ENCODE assay signal across 8 mouse cellular contexts in genomic region chr9:32696259-32696658, GRCm38 (mm10).
DNase-seq lines count a peak whose midpoint lies in the region; ATAC-seq and TF ChIP-seq lines count a peak whose summit lies in the region.

No protein-coding gene starts in this region.

- H3K27ac ChIP-seq in embryonic facial prominence, embryonic 13.5 days = peak overlapping the region; percentile 88
- H3K27ac ChIP-seq in intestine, postnatal 0 days (ENCODE audit: low read depth, low read length) = peak overlapping the region; percentile 88
- H3K27ac ChIP-seq in neural tube, embryonic 14.5 days (ENCODE audit: low read depth, low read length) = 0 out of 2 replicates have a peak overlapping the region, but pooled peaks have one; percentile 39

- H3K27me3 ChIP-seq in embryonic facial prominence, embryonic 13.5 days = peaks cover 7% of the 10 kb centered on the region
- H3K27me3 ChIP-seq in intestine, postnatal 0 days (replicated peaks; ENCODE audit: control insufficient read depth, insufficient read depth, low read length) = no peaks in the 10 kb centered on the region
- H3K27me3 ChIP-seq in neural tube, embryonic 14.5 days (ENCODE audit: control insufficient read depth, insufficient read depth, low read length) = peaks cover 36% of the 10 kb centered on the region

- 2% methylated on average over 13 of the region's 13 CpGs for WGBS in lung, adult 2 months
- 0% methylated on average over 13 of the region's 13 CpGs for WGBS in embryonic facial prominence, embryonic 13.5 days
- WGBS in intestine, postnatal 0 days = 2% methylated on average over 13 of the region's 13 CpGs
- 0% methylated on average over 13 of the region's 13 CpGs for WGBS in neural tube, embryonic 14.5 days

- peak; percentile 11; the same call in 1 of the 2 replicates for ATAC-seq in embryonic facial prominence, embryonic 13.5 days (ENCODE audit: insufficient number of reproducible peaks, insufficient read depth, low FRiP score, low TSS enrichment, low read depth)
- ATAC-seq in intestine, postnatal 0 days = peak; percentile 25
- peak; percentile 45 for ATAC-seq in neural tube, embryonic 14.5 days (ENCODE audit: low read depth)

- peak overlapping the region; percentile 90 for H3K4me3 ChIP-seq in lung, adult 2 months (replicated peaks; ENCODE audit: extremely low read depth, low read depth, low read length)
- H3K4me3 ChIP-seq in embryonic facial prominence, embryonic 13.5 days = peak overlapping the region; percentile 67
- H3K4me3 ChIP-seq in intestine, postnatal 0 days (ENCODE audit: low read depth, low read length) = peak overlapping the region; percentile 69
- H3K4me3 ChIP-seq in neural tube, embryonic 14.5 days (ENCODE audit: low read depth, low read length) = peak overlapping the region; percentile 62

- no peaks in the 10 kb centered on the region for H3K9me3 ChIP-seq in embryonic facial prominence, embryonic 13.5 days
- no peaks in the 10 kb centered on the region for H3K9me3 ChIP-seq in intestine, postnatal 0 days (ENCODE audit: control insufficient read depth)
- H3K9me3 ChIP-seq in neural tube, embryonic 14.5 days (ENCODE audit: control insufficient read depth, low read length) = no peaks in the 10 kb centered on the region

- no peak for TF ChIP-seq CTCF in lung, adult 2 months (IDR thresholded peaks at IDR 0.05; ENCODE audit: insufficient read depth, low read length)
- no peak for TF ChIP-seq CTCF in intestine, postnatal 0 days (IDR thresholded peaks at IDR 0.05; ENCODE audit: low read depth)

- TF ChIP-seq POLR2A in lung, adult 2 months (IDR thresholded peaks at IDR 0.05; ENCODE audit: borderline replicate concordance, extremely low read depth, low read depth, low read length) = no peak

- no peak for DNase-seq in lung, adult 2 months
- DNase-seq in lung, postnatal 36 days = no peak
- no peak for DNase-seq in right cerebral cortex, postnatal 14 days
- no peak for DNase-seq in adipocyte (ENCODE audit: low spot score)
- DNase-seq in adrenal gland, postnatal 10 days = no peak

- peak overlapping the region; percentile 87 for H3K4me2 ChIP-seq in embryonic facial prominence, embryonic 13.5 days
- H3K4me2 ChIP-seq in intestine, postnatal 0 days (replicated peaks; ENCODE audit: low read depth) = peak overlapping the region; percentile 91
- H3K4me2 ChIP-seq in neural tube, embryonic 14.5 days (ENCODE audit: low read depth, low read length) = peak overlapping the region; percentile 90

- peaks cover 11% of the 10 kb centered on the region for H3K4me1 ChIP-seq in lung, adult 2 months (ENCODE audit: control insufficient read depth, insufficient read depth, low read length)
- peaks cover 45% of the 10 kb centered on the region for H3K4me1 ChIP-seq in embryonic facial prominence, embryonic 13.5 days
- no peaks in the 10 kb centered on the region for H3K4me1 ChIP-seq in intestine, postnatal 0 days (replicated peaks; ENCODE audit: control insufficient read depth, insufficient read depth, low read length)
- no peaks in the 10 kb centered on the region; the same call in 1 of the 2 replicates for H3K4me1 ChIP-seq in neural tube, embryonic 14.5 days (ENCODE audit: control insufficient read depth, insufficient read depth, low read length)

- peak overlapping the region; percentile 79 for H3K9ac ChIP-seq in embryonic facial prominence, embryonic 13.5 days
- peak overlapping the region; percentile 63 for H3K9ac ChIP-seq in intestine, postnatal 0 days (ENCODE audit: low read depth, low read length)
- peak overlapping the region; percentile 51 for H3K9ac ChIP-seq in neural tube, embryonic 14.5 days (replicated peaks; ENCODE audit: low read depth, low read length)

- H3K36me3 ChIP-seq in embryonic facial prominence, embryonic 13.5 days = no peaks in the 10 kb centered on the region
- no peaks in the 10 kb centered on the region for H3K36me3 ChIP-seq in intestine, postnatal 0 days (ENCODE audit: control insufficient read depth, insufficient read depth)
- H3K36me3 ChIP-seq in neural tube, embryonic 14.5 days (ENCODE audit: control insufficient read depth, insufficient read depth, low read length) = no peaks in the 10 kb centered on the region
